Mouse (Mus musculus) spleen, adult 12 weeks (tissue): Measurements from ENCODE around the gene Skap2.

Experiments
- DNase-seq: peaks from one replicate; pipeline ENCODE4 v3.0.0; 2022; ENCODE audit warnings: low spot score

Gene Skap2

GRCm38 (mm10) chr6:51843081-51843480, 169.3 kb downstream of the Skap2 start:
- no peak for DNase-seq

GRCm38 (mm10) chr6:51838177-51838576, 174.2 kb downstream of the Skap2 start:
- DNase-seq: no peak

- DNase-seq: no peak
Observed at GRCm38 (mm10) chr6:51833362-51833761, 179.0 kb downstream of the Skap2 start.

GRCm38 (mm10) chr6:51825621-51826021, 186.7 kb downstream of the Skap2 start:
- no peak for DNase-seq

GRCm38 (mm10) chr6:51824136-51824830, 188.1 kb downstream of the Skap2 start:
- no peak for DNase-seq

GRCm38 (mm10) chr6:51822049-51822448, 190.3 kb downstream of the Skap2 start:
- no peak for DNase-seq

GRCm38 (mm10) chr6:51820853-51821252, 191.5 kb downstream of the Skap2 start:
- no peak for DNase-seq

- no peak for DNase-seq
Observed at GRCm38 (mm10) chr6:51816892-51817621, 195.3 kb downstream of the Skap2 start.

GRCm38 (mm10) chr6:51810906-51811305, 201.4 kb downstream of the Skap2 start:
- no peak for DNase-seq

- DNase-seq: no peak
Observed at GRCm38 (mm10) chr6:51809164-51809824, 203.1 kb downstream of the Skap2 start.

- no peak for DNase-seq
Observed at GRCm38 (mm10) chr6:51808011-51808410, 204.3 kb downstream of the Skap2 start.
